Comparison of ENCODE assay signal across 9 mouse cellular contexts in the genomic region with DNA sequence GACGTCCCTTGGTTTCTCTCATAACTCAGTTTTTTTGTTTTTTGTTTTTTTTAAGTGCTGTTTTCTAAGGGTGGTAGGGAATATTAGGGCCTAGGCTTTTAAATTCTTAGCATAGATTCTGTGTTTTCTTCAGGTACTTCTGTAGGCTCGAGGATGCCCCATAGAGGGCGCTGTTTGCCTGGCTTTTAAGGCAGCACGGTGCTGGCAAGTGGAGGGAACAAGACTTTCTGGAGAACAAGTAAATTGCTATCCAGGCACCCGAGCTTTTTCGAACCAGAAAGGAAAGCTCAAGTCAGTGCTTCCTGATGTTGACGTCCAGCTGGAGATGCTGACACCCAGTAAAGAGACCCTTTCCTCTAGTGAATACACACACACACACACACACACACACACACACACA. TPM values are rescaled to one million over a fixed set of nuclear protein-coding genes. Genes with fewer than 3 reads are reported as not detected.
DNase-seq lines count a peak whose midpoint lies in the region; ATAC-seq and TF ChIP-seq lines count a peak whose summit lies in the region.
"Had no signal": no experiment of that assay in that cellular context is flagged by ENCODE, and none has a peak within 500 bp of the region (broad histone marks: within the 10 kb centered on the region; RNA-seq: fewer than 3 reads in every experiment).

No protein-coding gene starts in this region.

- DNase-seq in 416B (ENCODE audit: low read depth) (peak; percentile 52), adipocyte (ENCODE audit: low spot score) (peak; percentile 56)
- peak; percentile 92 for DNase-seq in embryo, embryonic 10.5 days (ENCODE audit: low spot score)
- peak; percentile 78 to 87 for DNase-seq in gastrocnemius, postnatal 4 days (ENCODE audit: low spot score in 2 of 2)
- peak; percentile 84 for DNase-seq in limb, embryonic 14.5 days (ENCODE audit: low spot score)
- peak; percentile 78 for DNase-seq in testis, postnatal 14 days (ENCODE audit: low spot score)

- no peak overlapping the region for H3K27ac ChIP-seq in kidney, embryonic 14.5 days (ENCODE audit: low read depth, low read length)
- no peak overlapping the region for H3K27ac ChIP-seq in limb, embryonic 14.5 days (replicated peaks; ENCODE audit: low read depth, low read length)
- no peak overlapping the region for H3K27ac ChIP-seq in neural tube, embryonic 14.5 days (ENCODE audit: low read depth, low read length)
- H3K27ac ChIP-seq: embryonic facial prominence, embryonic 12.5 days had no signal

- peaks cover 16% of the 10 kb centered on the region; the same call in 1 of the 2 replicates for H3K4me1 ChIP-seq in kidney, embryonic 14.5 days (ENCODE audit: control insufficient read depth, insufficient read depth, low read length)
- H3K4me1 ChIP-seq in limb, embryonic 14.5 days (ENCODE audit: control insufficient read depth, insufficient read depth, low read length), result peaks cover 16% of the 10 kb centered on the region; the same call in 1 of the 2 replicates
- H3K4me1 ChIP-seq in neural tube, embryonic 14.5 days (ENCODE audit: control insufficient read depth, insufficient read depth, low read length), result peaks cover 16% of the 10 kb centered on the region

- no peak overlapping the region for H3K4me2 ChIP-seq in kidney, embryonic 14.5 days (replicated peaks; ENCODE audit: low read depth, low read length)
- no peak overlapping the region for H3K4me2 ChIP-seq in limb, embryonic 14.5 days (replicated peaks; ENCODE audit: low read depth, low read length, severe bottlenecking)
- no peak overlapping the region for H3K4me2 ChIP-seq in neural tube, embryonic 14.5 days (ENCODE audit: low read depth, low read length)
- H3K4me2 ChIP-seq: embryonic facial prominence, embryonic 12.5 days had no signal

- H3K4me3 ChIP-seq in kidney, embryonic 14.5 days (ENCODE audit: low read length), result no peak overlapping the region
- H3K4me3 ChIP-seq in limb, embryonic 14.5 days (replicated peaks; ENCODE audit: low read length), result no peak overlapping the region
- H3K4me3 ChIP-seq in neural tube, embryonic 14.5 days (ENCODE audit: low read depth, low read length), result no peak overlapping the region
- H3K4me3 ChIP-seq: embryonic facial prominence, embryonic 12.5 days had no signal

- TF ChIP-seq POLR2A in limb, embryonic 14.5 days (IDR thresholded peaks at IDR 0.05; ENCODE audit: borderline replicate concordance, extremely low read depth, insufficient read depth, insufficient read length), result no peak

- peak; percentile 58; the same call in 1 of the 2 replicates for ATAC-seq in kidney, embryonic 14.5 days (ENCODE audit: low FRiP score, low TSS enrichment)
- peak; percentile 73 for ATAC-seq in limb, embryonic 14.5 days (ENCODE audit: low FRiP score, low read depth)
- peak; percentile 54; the same call in 1 of the 2 replicates for ATAC-seq in neural tube, embryonic 14.5 days (ENCODE audit: low read depth)

- 0% methylated on average over 7 of the region's 7 CpGs for whole genome bisulfite sequencing in kidney, embryonic 14.5 days
- 0% methylated on average over 7 of the region's 7 CpGs for WGBS in limb, embryonic 14.5 days
- 0% methylated on average over 7 of the region's 7 CpGs for WGBS in neural tube, embryonic 14.5 days

- H3K9ac ChIP-seq in kidney, embryonic 14.5 days (ENCODE audit: low read depth, low read length), result no peak overlapping the region
- no peak overlapping the region for H3K9ac ChIP-seq in limb, embryonic 14.5 days (ENCODE audit: low read depth, low read length, severe bottlenecking)
- no peak overlapping the region for H3K9ac ChIP-seq in neural tube, embryonic 14.5 days (replicated peaks; ENCODE audit: low read depth, low read length)
- H3K9ac ChIP-seq: embryonic facial prominence, embryonic 12.5 days had no signal

- peaks cover 65% of the 10 kb centered on the region for H3K27me3 ChIP-seq in kidney, embryonic 14.5 days (ENCODE audit: control insufficient read depth, insufficient read depth, low read length)
- peaks cover 49% of the 10 kb centered on the region for H3K27me3 ChIP-seq in limb, embryonic 14.5 days (ENCODE audit: control insufficient read depth, insufficient read depth, low read length)
- peaks cover 51% of the 10 kb centered on the region for H3K27me3 ChIP-seq in neural tube, embryonic 14.5 days (ENCODE audit: control insufficient read depth, insufficient read depth, low read length)

- no peaks in the 10 kb centered on the region for H3K9me3 ChIP-seq in kidney, embryonic 14.5 days (ENCODE audit: control insufficient read depth, low read length)
- no peaks in the 10 kb centered on the region for H3K9me3 ChIP-seq in limb, embryonic 14.5 days (ENCODE audit: control insufficient read depth, low read length)
- no peaks in the 10 kb centered on the region for H3K9me3 ChIP-seq in neural tube, embryonic 14.5 days (ENCODE audit: control insufficient read depth, low read length)
- H3K9me3 ChIP-seq: embryonic facial prominence, embryonic 12.5 days had no signal

- no peaks in the 10 kb centered on the region for H3K36me3 ChIP-seq in kidney, embryonic 14.5 days (ENCODE audit: control insufficient read depth, insufficient read depth, low read length)
- H3K36me3 ChIP-seq in limb, embryonic 14.5 days (ENCODE audit: control insufficient read depth, insufficient read depth, low read length), result no peaks in the 10 kb centered on the region
- no peaks in the 10 kb centered on the region for H3K36me3 ChIP-seq in neural tube, embryonic 14.5 days (ENCODE audit: control insufficient read depth, insufficient read depth, low read length)
- H3K36me3 ChIP-seq: embryonic facial prominence, embryonic 12.5 days had no signal

RNA-seq across cellular contexts. Expression of gene Hmx3, which starts 2.7 kb away (rescaled TPM):
- total RNA-seq in gastrocnemius, postnatal 4 days (2021), result not detected
- polyA plus RNA-seq in kidney, embryonic 14.5 days (2014; fragmentation: Nextera tagmentation; extraction: Ambion mirVana), result not detected in 2 replicates
- 0.04 TPM in 1 of 2 replicates, not detected in the other for polyA plus RNA-seq in limb, embryonic 14.5 days (2012; rRNA removed)
- not detected in 2 replicates for polyA plus RNA-seq in limb, embryonic 14.5 days (2014; fragmentation: Nextera tagmentation; extraction: Ambion mirVana)
- polyA plus RNA-seq in neural tube, embryonic 14.5 days (2014; fragmentation: Nextera tagmentation; extraction: Ambion mirVana), result 0.55 and 0.84 TPM in 2 replicates

RNA-seq across cellular contexts. Expression of gene Hmx2, which starts 8.6 kb away (rescaled TPM):
- total RNA-seq in gastrocnemius, postnatal 4 days (2021), result not detected
- polyA plus RNA-seq in kidney, embryonic 14.5 days (2014; fragmentation: Nextera tagmentation; extraction: Ambion mirVana), result not detected in 2 replicates
- polyA plus RNA-seq in limb, embryonic 14.5 days (2012; rRNA removed), result 0.09 TPM in 1 of 2 replicates, not detected in the other
- not detected in 2 replicates for polyA plus RNA-seq in limb, embryonic 14.5 days (2014; fragmentation: Nextera tagmentation; extraction: Ambion mirVana)
- 0.92 and 1.0 TPM in 2 replicates for polyA plus RNA-seq in neural tube, embryonic 14.5 days (2014; fragmentation: Nextera tagmentation; extraction: Ambion mirVana)

RNA-seq across cellular contexts. Expression of gene Bub3, which starts 20.0 kb away (rescaled TPM):
- total RNA-seq in gastrocnemius, postnatal 4 days (2021), result 10 to 100 TPM; 46.6 to 54.8 TPM
- 241 and 263 TPM in 2 replicates for polyA plus RNA-seq in kidney, embryonic 14.5 days (2014; fragmentation: Nextera tagmentation; extraction: Ambion mirVana)
- polyA plus RNA-seq in limb, embryonic 14.5 days (2012; rRNA removed), result 169 and 185 TPM in 2 replicates
- polyA plus RNA-seq in limb, embryonic 14.5 days (2014; fragmentation: Nextera tagmentation; extraction: Ambion mirVana), result 188 and 189 TPM in 2 replicates
- polyA plus RNA-seq in neural tube, embryonic 14.5 days (2014; fragmentation: Nextera tagmentation; extraction: Ambion mirVana), result 139 and 143 TPM in 2 replicates
